Mouse (Mus musculus) 416B (cell line): Measurements from ENCODE around the gene Zfp536.
"Not testable (repeated sequence)": the region's sequence is repeated elsewhere in the genome, so short reads cannot be mapped to it uniquely, and the experiment has no call there.

Source experiments
- DNase-seq: peaks from one replicate; pipeline ENCODE4 v3.0.0; 2011; ENCODE audit warnings: low read depth

The Zfp536 gene

DNA sequence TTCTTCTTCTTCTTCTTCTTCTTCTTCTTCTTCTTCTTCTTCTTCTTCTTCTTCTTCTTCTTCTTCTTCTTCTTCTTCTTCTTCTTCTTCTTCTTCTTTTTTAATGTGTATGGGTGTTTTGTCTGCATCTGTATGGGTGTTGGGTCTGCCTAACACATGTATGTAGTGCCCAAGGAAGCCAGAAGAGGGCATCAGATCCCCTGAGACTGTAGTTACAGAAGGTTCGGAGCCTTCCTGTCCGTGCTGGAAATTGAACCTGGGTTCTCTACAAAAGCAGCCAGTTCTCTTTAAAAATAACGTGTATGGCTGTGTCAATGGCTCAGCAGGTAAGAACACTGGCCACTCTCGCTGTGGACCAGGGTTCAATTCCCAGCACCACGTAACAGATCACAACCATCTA, 167.0 kb downstream of the Zfp536 start:
- no peak for DNase-seq

DNA sequence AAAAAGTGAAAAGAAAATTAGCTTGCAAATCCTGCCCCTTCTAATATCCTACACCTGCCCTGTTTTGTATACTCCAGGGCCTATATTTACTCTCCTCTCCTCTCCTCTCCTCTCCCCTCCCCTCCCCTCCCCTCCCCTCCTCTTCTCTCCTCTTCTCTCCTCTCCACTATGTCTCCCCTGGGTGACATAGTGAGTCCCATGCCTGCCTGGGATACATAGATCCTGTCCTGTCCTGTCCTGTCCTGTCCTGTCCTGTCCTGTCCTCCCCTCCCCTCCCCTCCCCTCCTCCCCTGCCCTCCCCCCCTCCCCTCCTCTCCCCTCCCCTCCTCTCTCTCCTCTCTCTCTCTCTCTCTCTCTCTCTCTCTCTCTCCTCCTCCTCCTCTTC, 169.9 kb downstream of the Zfp536 start:
- not testable (repeated sequence) for DNase-seq

DNA sequence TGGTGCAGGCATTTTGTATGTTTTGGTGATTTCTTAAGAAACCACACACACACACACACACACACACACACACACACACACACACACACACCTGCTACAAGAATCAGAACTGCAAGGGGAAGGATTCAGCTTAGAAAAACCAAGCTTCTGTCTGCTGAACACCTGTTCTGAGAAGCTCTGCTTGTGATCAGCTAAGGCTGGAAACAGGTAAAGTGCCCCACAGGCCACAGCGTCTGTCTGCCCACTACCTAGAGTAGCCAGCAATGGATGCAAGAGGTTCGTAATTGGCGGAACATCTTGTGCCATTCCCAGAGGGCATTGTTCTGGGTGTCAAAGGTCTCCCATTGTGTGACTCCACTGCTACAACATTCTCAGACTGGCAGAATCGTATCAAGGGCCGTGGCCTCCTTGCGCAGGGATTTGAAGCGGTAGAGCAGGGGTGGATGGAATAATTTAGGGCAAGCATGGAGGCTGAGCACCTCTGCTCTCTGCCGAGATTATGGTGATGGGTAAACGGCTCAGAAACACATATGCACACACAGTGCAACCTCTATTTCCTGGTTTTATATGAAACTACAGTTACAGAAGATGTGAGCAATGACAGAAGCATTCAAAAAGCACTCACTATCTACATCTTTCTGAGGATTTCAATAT, 170.4 kb downstream of the Zfp536 start:
- no peak for DNase-seq

DNA sequence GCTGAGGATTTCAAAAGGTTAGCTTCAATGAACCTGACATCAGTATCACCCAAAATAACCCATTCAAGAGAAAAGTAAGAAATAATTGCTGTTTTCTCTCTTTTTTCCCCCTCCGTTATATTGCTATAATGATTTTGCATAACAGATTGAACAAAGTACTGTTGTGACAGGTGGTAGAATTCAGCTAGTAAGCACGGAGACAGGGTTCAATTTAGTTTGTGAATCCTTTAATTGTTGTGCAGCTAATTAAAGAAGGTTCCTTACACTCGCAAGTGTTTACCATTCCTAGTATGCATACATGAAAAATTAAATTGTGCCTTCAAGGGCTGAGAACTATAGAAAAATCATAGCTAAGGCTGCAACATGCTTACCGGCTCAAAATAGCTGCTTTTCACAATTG, 173.1 kb downstream of the Zfp536 start:
- DNase-seq = no peak

DNA sequence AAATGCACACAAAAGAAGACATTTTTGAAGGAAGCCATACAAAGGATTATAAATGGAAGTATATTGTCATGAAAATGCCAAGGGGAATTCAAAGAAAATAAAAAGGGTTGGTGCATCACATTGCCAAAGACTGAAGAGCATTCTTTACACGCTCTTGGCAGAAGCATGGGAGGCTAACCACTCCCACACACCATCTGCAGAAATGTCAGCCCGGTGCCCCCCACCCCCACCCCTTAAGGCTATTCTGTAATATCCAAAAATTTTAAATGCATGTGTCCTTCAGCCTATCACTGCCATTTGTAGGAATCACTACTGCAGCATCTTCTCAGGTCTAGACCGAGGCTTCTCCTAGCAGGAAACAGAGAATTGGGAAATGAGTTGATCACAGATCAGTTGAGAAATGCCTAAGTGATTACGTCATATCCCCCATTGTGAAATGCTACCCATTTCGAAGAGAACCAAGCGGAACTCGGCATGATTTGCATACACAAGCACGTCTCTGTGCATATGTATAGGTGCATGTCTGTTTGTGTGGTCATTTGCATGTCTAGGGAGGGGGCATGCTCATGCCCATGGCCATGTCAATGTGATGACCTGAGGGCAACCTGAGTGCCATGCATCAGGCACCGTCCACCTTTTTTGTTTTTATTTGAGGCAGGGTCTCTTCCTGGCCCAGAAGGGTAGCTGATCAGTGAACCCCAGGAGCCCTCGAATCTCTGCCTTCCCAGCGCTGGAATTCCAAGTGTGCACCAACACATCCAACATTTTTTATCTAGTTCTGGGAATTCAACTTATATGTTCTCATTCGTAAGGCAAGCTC, 179.0 kb downstream of the Zfp536 start:
- peak; percentile 57 for DNase-seq

DNA sequence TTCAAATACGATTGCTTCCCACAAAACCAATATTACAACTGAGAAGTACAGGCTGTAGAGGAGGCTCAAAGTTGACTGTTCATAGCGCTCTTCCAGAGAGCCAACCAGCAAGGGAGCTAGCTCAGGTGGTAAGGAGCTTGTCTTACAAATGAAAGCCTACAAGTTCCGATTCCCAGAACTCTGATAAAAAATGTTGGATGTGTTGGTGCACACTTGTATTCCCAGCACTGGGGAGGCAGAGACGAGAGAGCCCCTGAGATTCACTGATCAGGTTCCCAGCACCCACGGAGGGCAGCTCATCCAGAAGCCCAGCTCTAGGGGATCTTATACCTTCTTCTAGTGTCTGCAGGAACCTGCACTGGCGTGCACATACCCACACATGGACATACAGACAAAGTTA, 179.9 kb downstream of the Zfp536 start:
- DNase-seq = no peak

DNA sequence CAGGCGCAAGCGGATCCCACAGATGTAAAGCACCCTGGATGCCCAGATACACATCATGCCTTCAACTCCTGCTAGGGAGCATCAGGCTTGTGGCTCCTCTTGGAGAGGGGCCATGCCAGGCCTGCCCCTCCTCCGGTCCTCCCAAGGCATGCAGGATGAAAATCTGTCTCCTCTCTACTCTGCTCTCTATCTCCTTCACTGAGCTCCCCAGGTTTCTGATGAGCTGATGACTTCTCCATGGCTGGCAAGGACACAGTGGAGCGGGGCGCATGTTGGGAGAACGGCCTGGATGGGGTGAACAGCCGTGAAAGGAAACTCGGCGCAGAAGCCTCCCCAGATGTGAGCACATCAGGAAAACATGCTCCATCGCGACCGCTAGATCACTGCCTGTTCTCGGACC, 186.7 kb downstream of the Zfp536 start:
- DNase-seq = no peak

DNA sequence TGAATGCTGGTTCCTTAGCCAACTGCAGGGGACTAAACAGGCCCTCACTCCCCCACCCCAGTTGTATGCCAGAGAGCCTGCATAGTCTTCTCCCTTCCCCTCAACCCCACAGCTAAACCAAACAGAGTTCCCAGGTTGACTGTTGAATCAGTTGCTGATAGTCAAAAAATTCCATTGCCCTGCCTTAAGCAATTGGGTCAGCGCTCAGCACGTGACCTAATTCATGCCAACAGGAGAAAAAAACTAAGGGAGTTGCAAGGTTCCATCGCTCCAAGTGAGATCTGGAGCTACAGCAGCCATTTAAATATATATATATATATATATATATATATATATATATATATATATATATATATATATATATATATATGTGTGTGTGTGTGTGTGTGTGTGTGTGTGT, 192.2 kb downstream of the Zfp536 start:
- no peak for DNase-seq

DNA sequence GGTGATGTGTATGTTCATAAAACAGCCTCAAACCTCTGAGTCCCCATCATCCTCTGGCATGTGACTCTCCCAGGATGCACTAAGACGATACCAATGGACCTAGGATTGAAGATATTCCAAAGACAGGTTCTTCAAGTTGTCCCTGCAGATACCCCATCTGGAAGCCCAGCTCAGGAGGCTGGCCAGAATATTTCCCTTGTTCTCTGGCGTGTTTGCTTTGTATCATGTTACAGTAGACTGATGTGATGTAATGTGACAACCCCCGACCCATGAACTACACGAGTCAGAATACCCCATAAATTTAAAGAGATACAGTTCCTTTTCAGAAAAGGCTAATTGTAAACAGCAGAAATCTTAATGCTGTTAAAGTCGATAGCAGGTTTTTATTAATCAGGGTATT, 192.9 kb downstream of the Zfp536 start:
- no peak for DNase-seq

DNA sequence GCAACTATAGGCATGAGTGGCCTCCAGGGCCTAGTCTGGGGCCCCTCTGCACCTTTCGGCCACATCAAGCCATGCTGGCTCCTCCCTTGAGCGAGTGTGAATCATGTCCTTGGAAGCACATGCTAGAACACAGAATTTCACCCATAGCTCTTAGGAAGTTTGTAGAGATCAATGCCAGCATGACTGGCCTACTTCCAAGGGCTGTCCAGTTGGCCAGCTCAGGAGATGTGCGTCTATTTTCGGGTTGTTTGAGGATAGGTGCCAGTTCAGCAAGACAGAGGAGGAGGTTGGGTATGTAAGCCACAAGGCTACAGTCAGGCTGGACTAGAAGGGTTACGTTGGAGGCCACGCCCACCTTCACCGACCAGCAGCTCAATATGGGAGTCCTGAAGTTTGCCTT, 201.4 kb downstream of the Zfp536 start:
- no peak for DNase-seq

DNA sequence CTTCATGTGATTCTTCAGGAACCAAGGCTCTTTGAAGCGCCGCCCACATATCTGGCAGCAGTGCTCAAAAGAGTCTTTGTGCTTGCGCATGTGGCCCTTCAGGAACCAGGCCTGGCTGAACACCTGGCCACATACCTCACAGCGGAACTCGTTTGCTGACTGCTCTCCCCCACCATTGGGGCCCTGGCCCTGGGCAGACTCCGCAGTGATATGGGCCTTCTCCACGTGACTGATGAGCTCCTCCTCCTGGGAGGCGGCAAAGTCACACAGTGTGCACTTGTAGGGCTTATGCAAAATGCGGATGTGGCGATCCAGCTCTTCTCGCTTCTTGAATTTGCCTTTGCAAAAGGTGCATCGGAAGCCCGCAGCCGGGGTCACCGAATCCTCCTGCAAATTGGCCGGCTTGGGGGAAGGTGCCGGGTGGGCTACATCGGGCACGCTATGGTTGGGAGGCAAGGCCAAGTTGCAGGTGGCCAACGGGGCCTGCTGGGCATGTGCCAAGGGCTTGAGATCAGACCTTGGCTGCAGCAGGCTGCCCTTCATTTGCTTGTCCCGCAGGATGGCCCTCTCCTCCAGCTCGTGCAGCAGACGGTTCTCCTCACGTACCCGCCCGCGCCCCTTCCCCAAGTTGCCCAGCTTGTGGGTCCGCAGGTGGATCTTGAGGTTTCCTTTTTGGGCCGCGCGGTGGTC, 204.5 kb downstream of the Zfp536 start:
- DNase-seq = no peak

DNA sequence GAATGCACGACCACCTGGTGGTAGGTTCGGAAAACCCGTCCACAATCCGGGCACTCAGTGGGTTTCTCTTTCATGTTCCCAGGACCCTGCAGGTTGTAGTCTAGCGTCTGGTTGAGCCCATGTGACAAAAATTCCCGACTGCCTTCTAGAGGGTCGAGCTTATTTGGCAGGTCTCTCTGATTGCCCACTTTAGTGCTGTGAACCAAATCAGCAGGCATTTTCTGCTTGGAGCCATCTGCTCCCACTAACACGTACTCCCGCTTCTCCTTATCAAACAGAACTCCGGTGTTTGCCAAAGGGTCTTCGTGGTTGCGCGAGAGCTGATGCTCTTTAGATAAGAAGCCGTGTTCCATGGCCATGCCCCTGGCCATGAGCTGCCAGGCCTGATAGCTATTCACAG, 205.4 kb downstream of the Zfp536 start:
- DNase-seq = no peak

DNA sequence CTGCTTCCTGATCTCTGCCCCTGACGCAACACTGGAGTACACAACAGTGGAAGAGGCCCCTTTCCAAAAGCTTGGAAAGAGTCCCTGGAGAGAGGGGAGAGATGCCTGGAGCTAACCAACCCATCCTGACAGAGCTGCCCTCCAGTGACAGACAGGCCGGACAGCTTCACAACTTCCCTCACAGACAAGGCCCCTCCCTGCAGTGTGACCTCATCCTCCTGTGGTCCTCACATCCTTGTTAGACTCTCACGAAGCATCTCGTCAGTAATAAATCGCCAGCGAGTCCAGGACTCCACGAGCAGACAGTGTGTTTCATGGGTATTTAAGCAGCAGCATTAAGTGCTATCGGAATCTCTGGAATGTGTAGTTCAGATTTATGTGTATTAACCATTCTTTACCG, 207.4 kb downstream of the Zfp536 start:
- DNase-seq = no peak

DNA sequence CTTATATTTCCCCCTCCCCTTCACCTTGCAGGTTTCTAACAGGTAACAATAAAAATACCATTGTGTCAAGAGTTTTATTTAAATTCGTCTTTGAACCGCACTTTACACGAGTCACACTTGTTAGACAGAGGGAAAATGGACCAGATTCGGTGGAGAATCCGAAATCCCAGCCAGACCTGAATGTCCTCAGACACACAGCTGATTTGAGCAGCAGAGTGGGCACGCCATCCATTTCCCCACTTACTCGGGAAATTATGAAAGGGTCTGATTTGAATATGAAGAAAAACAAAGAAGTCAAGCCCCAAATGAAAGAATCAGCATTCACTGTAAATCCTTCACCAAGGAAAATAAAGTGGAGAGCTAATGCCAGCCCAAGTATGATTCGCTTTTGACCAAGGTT, 208.1 kb downstream of the Zfp536 start:
- no peak for DNase-seq

DNA sequence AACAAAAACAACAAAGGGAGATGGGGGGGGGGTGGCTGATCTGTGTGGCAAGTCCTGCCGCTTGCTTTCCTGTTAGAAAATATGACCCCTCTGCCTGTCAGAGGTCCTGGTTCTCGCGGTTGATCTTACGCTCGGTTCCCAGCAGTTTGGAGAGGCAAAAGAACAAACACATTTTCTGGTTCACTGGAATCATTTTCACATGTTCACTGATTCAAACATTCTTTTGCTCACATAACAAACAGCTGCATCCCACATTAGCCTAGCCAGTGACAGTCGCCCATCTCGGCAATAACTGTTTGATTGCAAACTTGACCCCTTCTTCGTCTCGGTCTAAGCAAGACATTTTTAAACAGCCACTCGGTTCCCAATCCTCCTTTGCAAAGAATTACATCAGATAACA, 208.8 kb downstream of the Zfp536 start:
- no peak for DNase-seq

DNA sequence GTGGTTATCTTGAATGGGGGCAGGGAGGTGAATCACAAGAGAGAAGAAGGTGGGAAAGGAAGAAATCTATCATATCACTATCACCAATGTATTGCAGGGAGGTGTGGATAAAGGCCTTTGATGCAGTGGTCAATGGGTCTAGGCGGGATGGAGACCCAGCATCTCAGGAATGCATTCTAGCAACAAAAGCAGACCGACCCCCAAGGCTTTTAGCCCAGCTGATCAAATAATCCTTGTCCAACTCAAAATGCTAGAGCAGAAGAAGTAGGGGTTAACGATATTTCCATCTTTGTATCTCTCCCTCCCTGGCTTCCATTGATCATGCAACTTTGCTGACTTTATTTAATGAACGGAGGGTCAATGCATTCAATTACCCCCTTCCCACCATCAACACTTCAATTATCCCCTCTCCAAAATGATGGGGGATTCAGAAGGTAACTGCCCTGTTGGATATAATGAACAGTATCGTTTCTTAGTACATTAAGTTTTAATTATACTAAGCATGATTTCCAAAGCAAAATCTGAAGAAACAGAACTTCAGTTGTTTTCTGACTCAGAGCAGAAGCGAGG, 209.5 kb downstream of the Zfp536 start:
- DNase-seq = no peak

DNA sequence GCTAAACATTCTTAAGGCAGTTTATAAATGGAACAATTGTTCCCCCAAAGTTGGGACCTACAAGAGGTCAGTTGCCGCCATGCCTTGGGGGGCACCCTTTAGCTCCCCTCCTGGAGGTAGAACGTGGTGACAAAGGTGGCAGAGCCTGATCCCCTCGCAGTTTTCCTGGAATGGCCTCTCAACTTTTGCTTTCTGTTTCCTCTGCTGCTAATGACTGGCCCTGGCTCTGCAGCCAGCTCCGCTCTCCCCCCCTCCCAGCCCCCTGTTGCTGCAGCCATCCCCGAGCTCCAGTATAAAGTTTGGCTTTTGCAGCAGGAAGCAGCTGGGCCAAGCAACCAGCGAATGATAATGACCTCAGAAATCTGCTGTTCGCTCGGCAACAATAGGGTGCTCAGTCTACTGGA, 210.3 kb downstream of the Zfp536 start:
- DNase-seq = no peak

DNA sequence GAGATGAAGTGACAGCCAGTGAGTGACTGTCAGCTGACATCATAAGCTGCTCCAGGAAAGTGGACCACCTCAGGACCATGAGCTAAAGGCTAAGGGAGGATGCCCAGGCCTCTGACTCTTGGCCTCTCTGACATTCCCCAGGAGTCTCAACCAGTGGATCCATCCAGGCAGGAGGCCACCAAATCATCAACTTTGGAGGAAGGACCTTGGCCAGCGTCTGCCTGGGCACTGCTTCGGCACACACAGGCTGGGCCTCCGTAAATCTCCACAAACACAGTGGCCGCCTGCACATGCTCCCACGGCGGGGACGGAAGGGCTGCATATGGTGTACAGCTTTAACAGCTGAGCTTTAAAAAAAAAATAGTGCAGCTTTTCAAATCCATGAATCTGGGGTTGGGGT, 210.9 kb downstream of the Zfp536 start:
- DNase-seq = no peak

DNA sequence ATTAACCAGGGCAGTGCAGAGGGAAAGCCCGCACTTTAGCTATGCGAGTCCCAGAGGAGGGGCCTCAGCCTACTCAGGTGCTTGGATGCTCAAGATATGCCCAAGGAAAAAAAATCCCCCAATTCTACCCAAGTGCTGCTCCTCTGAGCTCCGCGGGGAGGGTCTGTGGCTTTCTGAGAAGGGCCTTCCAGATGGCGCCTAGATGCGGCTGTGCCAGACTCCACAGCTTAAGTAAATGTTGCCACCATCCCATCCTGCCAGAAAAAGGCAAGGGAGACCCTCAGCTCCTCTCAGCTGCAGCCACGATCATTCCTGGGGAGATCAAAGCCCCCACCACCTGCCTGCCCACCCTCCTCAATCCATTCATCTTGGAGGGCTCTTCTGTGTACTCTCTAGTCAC, 212.9 kb downstream of the Zfp536 start:
- no peak for DNase-seq

DNA sequence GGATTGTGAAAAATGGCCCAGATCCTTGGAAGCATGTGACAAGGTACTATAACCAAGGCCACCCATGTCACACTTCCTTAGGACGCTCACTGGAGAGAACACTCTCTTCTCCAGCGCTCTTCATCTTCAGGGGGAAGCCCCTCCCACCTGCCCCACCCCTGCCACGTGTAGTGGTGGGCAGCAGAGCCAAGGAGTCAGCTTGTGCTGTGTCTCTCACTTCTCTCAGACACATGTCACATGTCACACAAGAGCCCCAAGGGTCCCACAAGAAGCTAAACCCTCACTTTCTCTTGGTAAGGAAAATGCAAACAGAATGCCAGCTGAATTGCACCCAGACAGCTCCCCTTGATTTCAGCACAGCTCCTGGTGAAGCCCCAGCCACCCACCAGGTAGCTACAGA, 213.6 kb downstream of the Zfp536 start:
- DNase-seq = no peak

DNA sequence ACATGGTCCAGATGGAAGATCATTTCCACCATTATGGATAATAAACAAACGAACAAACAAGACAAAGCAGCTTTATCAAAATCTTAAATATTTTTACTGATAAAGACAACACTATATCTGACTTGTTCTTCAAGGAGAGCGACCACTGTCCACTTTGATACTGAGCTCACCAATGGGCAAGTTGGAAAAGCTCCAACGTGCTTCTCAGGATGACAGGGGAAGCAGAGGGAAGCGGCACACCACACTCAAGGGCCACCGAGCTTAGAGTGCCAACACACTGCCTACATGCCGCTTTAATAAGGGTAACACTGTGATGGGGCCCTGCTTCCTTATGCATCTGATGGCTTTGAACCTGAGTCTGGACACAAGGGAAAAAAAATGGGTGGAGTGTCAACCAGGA, 214.1 kb downstream of the Zfp536 start:
- DNase-seq = no peak

DNA sequence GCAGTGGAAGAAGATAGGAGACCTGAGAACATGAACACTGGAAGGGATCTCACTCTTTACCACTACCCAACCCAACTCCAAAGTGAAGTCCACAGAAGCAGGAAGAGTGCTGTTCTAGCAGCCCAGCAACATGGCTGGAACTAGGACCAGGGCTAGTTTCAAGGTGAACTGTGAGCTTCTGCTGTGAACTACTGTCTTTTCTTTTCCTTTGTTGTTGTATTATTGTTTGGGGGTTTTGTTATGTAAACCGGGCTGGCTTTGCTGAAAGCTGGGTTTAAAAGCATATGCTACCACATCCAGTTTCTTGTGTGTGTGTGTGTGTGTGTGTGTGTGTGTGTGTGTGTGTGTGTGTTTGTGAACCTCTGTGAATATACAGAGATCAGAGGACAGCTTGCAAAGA, 216.6 kb downstream of the Zfp536 start:
- DNase-seq = no peak

DNA sequence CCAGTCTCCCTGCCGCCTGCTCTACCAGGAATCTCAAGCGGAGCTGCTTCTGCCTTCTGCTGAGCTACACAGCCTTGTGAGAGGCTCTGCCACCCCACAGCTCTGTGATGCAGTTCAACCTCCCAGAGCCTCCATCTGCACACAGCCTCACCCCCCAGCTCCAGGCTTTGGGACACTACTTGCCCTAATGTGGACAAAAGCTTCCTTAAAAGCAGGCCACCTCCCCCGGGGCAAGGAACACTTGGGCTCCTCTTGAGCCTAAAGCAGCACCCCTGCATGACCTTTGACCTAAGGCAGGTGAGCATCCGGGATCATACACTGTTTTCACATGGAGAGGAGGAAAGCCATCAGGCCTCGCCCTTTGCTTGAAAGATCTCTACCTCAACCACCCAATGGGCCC, 219.0 kb downstream of the Zfp536 start:
- DNase-seq = no peak
